Mouse (Mus musculus): ENCODE measurements around the gene Mbd4. TPM values are rescaled to one million over a fixed set of nuclear protein-coding genes. Genes with fewer than 3 reads are reported as not detected.

The Mbd4 gene
- polyA plus RNA-seq, 1 experiment from 2014 or later = 20.9 TPM

DNA sequence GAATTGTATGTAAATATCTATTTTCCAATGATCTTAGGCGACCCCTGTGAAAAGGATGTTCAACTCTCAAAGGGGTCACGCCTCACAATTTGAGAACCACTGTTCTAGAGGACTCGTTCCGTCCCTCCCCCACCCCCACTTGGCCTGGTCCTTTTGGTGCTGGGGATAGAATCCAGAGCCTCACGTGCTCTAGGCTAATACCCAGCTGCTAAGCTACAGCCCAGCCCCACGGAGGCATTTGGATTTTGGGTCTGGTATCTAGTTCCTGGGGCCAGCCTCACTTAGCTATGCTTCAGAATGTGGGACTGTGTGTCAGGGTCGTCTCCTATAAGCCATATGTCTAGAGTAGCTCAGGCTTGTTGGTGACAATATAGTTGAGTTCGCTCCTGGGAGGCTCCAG lies 41.6 kb downstream of the Mbd4 start:
- Histone ChIP-seq H3K4me1 (ENCODE audit: control insufficient read depth, insufficient read depth, low read length) (peaks cover 8% of the 10 kb centered on the region), H3K9me3 (ENCODE audit: control insufficient read depth, low read length) (no peaks in the 10 kb centered on the region), H3K9ac (ENCODE audit: low read depth, low read length) (no peak overlapping the region), H3K27ac (ENCODE audit: low read depth, low read length) (no peak overlapping the region), H3K4me3 (ENCODE audit: low read length) (no peak overlapping the region), H3K27me3 (ENCODE audit: control insufficient read depth, insufficient read depth, low read length) (no peaks in the 10 kb centered on the region), H3K4me2 (replicated peaks; ENCODE audit: low read depth, low read length) (no peak overlapping the region), H3K36me3 (ENCODE audit: control insufficient read depth, insufficient read depth, low read length) (peaks cover 9% of the 10 kb centered on the region)
- no peak for ATAC-seq (ENCODE audit: low FRiP score, low TSS enrichment)
- WGBS = 75% methylated on average over 8 of the region's 8 CpGs

DNA sequence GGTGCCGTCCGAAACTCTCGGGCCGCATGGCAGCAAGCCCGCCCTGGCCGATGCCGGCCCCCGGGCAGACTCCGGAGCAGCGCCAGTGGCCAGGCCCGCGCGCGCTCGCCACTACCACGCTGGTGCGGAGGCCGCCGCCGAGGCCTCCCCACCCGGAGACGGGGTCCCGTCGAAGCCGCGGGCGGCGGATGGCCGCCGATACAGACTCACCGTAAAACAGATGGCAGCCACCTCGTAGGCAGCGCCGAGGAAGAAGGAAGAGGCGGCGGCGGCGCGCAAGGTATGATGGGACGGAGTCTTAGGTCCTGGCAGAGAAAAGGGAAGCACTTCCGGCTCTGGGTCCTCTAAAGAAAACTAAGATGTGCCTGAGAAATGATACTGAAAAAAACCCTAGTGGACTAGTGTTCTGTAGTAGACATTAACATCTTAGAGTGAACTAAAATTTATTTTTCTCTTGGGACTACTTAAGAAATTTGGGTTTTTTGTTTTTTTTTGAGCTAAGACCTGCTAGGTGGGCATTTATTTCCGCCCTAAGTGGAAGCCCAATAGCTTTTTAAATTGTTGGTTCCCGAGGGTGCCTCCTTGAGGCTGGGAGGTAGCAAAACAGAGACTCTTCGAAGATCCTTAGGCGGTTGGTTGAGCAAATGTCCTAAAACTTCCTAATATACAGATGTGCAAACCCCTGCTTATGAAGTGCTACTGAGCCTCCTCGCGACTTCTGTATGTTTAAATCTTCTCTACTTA lies 44.5 kb downstream of the Mbd4 start, which contains the start of gene Rpl32:
TSS of gene Rpl32 (minus strand) at position 260 of the 744 bp plus-strand sequence.
- H3K9me3 ChIP-seq (ENCODE audit: control insufficient read depth, low read length) = no peaks in the 10 kb centered on the region
- ATAC-seq (ENCODE audit: low FRiP score, low TSS enrichment) = peak; percentile 81
- peak within 1 kb of the TSS; percentile 90 for H3K4me2 ChIP-seq (replicated peaks; ENCODE audit: low read depth, low read length)
- peak within 1 kb of the TSS; percentile 100 for H3K4me3 ChIP-seq (ENCODE audit: low read length)
- under 1% methylated on average over 47 of the region's 47 CpGs for WGBS
- H3K27ac ChIP-seq (ENCODE audit: low read depth, low read length) = peak within 1 kb of the TSS; percentile 97
- peaks cover 15% of the 10 kb centered on the region for H3K4me1 ChIP-seq (ENCODE audit: control insufficient read depth, insufficient read depth, low read length)
- peak within 1 kb of the TSS; percentile 100 for H3K9ac ChIP-seq (ENCODE audit: low read depth, low read length)
- no peaks in the 10 kb centered on the region for H3K27me3 ChIP-seq (ENCODE audit: control insufficient read depth, insufficient read depth, low read length)
- H3K36me3 ChIP-seq (ENCODE audit: control insufficient read depth, insufficient read depth, low read length) = peaks cover 38% of the 10 kb centered on the region

DNA sequence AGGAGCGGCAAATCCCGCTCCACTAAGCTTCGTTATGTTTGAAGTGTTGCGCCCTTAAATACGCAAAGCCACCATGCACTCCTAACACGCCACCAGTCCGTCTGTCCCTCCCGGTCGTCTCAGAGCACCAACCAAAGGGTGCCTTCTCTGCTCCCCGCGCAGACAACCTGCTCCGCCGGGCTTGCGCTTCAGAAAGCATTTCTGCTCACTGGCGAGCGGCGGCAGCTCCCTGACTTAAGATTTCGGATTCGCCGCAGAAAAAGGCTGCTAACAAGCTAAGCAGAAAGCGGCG lies 45.0 kb downstream of the Mbd4 start:
- Histone ChIP-seq H3K4me1 (ENCODE audit: control insufficient read depth, insufficient read depth, low read length) (peaks cover 15% of the 10 kb centered on the region), H3K9ac (ENCODE audit: low read depth, low read length) (peak overlapping the region; percentile 100), H3K9me3 (ENCODE audit: control insufficient read depth, low read length) (no peaks in the 10 kb centered on the region), H3K36me3 (ENCODE audit: control insufficient read depth, insufficient read depth, low read length) (peaks cover 40% of the 10 kb centered on the region), H3K27me3 (ENCODE audit: control insufficient read depth, insufficient read depth, low read length) (no peaks in the 10 kb centered on the region), H3K4me2 (replicated peaks; ENCODE audit: low read depth, low read length) (peak overlapping the region; percentile 90), H3K4me3 (ENCODE audit: low read length) (peak overlapping the region; percentile 100), H3K27ac (ENCODE audit: low read depth, low read length) (peak overlapping the region; percentile 97)
- no peak for ATAC-seq (ENCODE audit: low FRiP score, low TSS enrichment)
- WGBS = under 1% methylated on average over 22 of the region's 22 CpGs

DNA sequence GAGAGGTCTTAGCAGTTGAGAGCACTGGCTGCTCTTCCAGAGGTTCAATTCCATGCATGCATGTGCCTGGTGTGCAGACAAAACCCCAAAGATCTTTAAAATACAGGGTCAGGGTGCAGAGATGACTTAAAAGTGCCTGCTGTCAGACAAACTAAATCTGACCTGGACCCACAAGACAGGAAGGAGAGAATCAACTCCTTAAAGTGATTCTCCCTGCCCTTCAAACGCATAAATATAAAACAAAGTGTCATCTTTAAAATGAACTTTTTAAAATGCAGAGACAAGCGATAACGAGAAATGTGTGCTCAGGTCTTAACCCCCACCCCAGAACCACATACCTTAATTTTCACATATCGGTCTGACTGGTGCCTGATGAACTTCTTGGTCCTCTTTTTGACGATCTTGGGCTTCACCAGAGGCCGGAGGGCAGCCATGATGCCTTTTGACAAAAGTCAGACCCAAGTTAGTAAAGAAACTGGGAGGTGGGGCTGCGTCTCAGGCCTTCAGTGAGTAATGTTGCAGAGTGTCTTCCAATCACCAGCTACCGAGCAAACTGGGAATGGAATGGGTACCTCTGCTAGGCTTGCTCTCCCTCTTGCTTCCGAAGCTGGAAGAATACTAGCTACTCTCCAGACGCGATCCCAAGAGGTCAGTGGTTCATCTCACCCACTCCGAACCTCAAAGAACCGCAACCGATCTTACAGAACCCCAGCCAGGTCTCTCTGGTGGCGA lies 45.5 kb downstream of the Mbd4 start:
- WGBS = 1% methylated on average over 15 of the region's 15 CpGs
- Histone ChIP-seq H3K4me1 (ENCODE audit: control insufficient read depth, insufficient read depth, low read length) (peaks cover 15% of the 10 kb centered on the region), H3K4me2 (replicated peaks; ENCODE audit: low read depth, low read length) (peak overlapping the region; percentile 90), H3K9ac (ENCODE audit: low read depth, low read length) (peak overlapping the region; percentile 100), H3K36me3 (ENCODE audit: control insufficient read depth, insufficient read depth, low read length) (peaks cover 45% of the 10 kb centered on the region), H3K27ac (ENCODE audit: low read depth, low read length) (peak overlapping the region; percentile 97), H3K27me3 (ENCODE audit: control insufficient read depth, insufficient read depth, low read length) (no peaks in the 10 kb centered on the region), H3K9me3 (ENCODE audit: control insufficient read depth, low read length) (no peaks in the 10 kb centered on the region), H3K4me3 (ENCODE audit: low read length) (peak overlapping the region; percentile 100)
- ATAC-seq (ENCODE audit: low FRiP score, low TSS enrichment) = no peak

DNA sequence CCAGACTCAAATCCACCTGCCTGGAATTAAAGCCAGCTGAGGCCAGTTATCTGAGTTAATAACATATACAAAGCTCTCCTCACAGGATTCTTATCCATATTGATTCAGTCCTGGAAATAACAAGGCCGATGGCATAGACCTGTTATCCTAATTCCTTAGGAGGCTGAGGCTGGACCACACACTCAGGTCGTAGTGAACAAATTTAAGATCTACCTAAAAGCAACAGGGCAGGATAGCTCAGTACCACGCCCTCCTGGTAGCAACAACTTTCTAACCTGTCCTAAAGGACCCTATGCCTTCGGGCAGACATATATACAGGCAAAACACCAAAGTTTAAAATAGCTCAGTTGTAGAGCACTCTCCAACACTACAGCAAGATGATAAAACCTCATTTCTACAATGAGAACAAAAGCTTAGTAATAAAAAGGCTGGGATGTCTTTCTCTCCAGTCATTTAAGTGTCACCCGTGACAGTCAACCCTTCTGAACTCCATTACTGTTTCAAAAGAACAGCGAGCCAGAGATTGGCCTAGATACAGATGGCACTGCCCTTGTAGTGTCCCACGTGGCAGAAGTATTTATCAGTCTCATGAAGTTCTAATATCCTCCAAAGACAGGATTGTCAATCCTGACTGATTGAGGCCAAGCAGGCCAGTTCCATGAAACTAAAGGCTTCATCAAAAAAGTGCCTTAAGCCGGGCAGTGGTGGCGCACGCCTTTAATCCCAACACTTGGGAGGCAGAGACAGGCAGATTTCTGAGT lies 48.6 kb downstream of the Mbd4 start:
- H3K27ac ChIP-seq (ENCODE audit: low read depth, low read length) = no peak overlapping the region
- no peaks in the 10 kb centered on the region for H3K9me3 ChIP-seq (ENCODE audit: control insufficient read depth, low read length)
- H3K27me3 ChIP-seq (ENCODE audit: control insufficient read depth, insufficient read depth, low read length) = no peaks in the 10 kb centered on the region
- peaks cover 72% of the 10 kb centered on the region for H3K36me3 ChIP-seq (ENCODE audit: control insufficient read depth, insufficient read depth, low read length)
- WGBS = 68% methylated on average over 10 of the region's 10 CpGs
- no peak overlapping the region for H3K4me3 ChIP-seq (ENCODE audit: low read length)
- peaks cover 15% of the 10 kb centered on the region for H3K4me1 ChIP-seq (ENCODE audit: control insufficient read depth, insufficient read depth, low read length)
- ATAC-seq (ENCODE audit: low FRiP score, low TSS enrichment) = no peak
- no peak overlapping the region for H3K9ac ChIP-seq (ENCODE audit: low read depth, low read length)
- no peak overlapping the region for H3K4me2 ChIP-seq (replicated peaks; ENCODE audit: low read depth, low read length)

DNA sequence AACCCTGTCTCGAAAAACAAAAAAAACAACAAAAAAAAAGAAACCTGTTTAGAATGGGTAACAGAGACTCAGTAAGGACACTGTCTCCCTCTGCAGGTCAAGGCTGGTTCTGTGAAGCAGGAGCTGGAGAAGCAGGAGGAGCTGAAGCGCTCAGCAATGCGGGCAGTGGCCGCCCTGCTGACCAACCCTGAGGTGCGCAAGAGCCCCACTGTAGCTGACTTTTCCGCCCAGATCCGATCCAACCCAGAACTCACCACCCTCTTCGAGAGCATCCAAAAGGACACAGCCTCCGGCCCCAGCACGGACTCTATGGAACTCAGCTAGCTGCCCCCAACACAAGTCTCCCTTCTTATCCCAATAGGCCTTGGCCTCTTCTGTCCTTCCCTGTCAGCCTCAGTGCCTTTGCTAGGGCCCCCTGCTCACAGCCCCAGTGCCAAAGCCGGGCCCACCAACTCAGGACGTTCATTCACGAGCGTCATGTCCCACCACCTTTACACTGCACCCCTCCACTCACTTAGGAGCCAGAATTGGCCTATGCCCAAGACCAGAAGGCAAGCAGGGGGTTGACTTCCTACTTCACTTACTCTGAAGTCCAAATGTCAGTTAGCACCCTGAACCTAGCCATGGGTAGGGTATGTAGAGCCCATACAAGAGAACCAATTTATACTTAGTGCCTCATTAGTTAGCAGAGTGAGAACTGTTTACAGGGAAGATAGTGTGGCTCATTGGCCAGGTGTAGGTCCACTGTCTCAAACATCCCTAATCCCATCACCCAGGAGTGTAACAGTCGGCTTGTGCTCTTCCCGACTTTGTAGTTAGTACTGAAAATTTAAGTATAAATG lies 49.4 kb downstream of the Mbd4 start:
- H3K9ac ChIP-seq (ENCODE audit: low read depth, low read length) = no peak overlapping the region
- H3K4me3 ChIP-seq (ENCODE audit: low read length) = no peak overlapping the region
- 42% methylated on average over 16 of the region's 16 CpGs for WGBS
- peak overlapping the region; percentile 47; the same call in 1 of the 2 replicates for H3K27ac ChIP-seq (ENCODE audit: low read depth, low read length)
- H3K36me3 ChIP-seq (ENCODE audit: control insufficient read depth, insufficient read depth, low read length) = peaks cover 81% of the 10 kb centered on the region
- no peak overlapping the region for H3K4me2 ChIP-seq (replicated peaks; ENCODE audit: low read depth, low read length)
- peaks cover 15% of the 10 kb centered on the region for H3K4me1 ChIP-seq (ENCODE audit: control insufficient read depth, insufficient read depth, low read length)
- H3K9me3 ChIP-seq (ENCODE audit: control insufficient read depth, low read length) = no peaks in the 10 kb centered on the region
- H3K27me3 ChIP-seq (ENCODE audit: control insufficient read depth, insufficient read depth, low read length) = no peaks in the 10 kb centered on the region
- ATAC-seq (ENCODE audit: low FRiP score, low TSS enrichment) = peak; percentile 71

DNA sequence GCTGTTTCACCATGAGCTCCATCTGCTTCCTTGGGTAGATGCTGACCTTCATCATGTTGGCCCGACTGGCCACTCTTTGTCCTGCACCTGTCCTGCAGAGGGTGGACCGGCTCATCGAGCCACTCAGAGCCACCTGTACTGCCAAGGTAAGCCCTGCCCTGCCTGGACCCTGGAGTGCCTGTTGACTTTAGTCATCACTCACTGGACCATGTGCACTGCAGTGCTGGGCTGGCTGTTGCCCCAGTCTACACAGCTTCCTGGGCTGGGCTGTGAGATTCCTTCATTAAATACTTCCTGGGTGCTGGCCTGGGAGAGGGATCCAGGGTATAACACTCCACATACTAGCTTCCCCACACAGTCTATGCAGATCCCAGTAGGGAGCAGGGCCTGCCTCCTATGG lies 51.4 kb downstream of the Mbd4 start:
- H3K27ac ChIP-seq (ENCODE audit: low read depth, low read length) = no peak overlapping the region
- WGBS = 95% methylated on average over 3 of the region's 3 CpGs
- peaks cover 93% of the 10 kb centered on the region for H3K36me3 ChIP-seq (ENCODE audit: control insufficient read depth, insufficient read depth, low read length)
- H3K4me3 ChIP-seq (ENCODE audit: low read length) = no peak overlapping the region
- no peak overlapping the region for H3K9ac ChIP-seq (ENCODE audit: low read depth, low read length)
- H3K9me3 ChIP-seq (ENCODE audit: control insufficient read depth, low read length) = no peaks in the 10 kb centered on the region
- H3K27me3 ChIP-seq (ENCODE audit: control insufficient read depth, insufficient read depth, low read length) = no peaks in the 10 kb centered on the region
- no peak overlapping the region for H3K4me2 ChIP-seq (replicated peaks; ENCODE audit: low read depth, low read length)
- peaks cover 10% of the 10 kb centered on the region; the same call in 1 of the 2 replicates for H3K4me1 ChIP-seq (ENCODE audit: control insufficient read depth, insufficient read depth, low read length)
- no peak for ATAC-seq (ENCODE audit: low FRiP score, low TSS enrichment)

DNA sequence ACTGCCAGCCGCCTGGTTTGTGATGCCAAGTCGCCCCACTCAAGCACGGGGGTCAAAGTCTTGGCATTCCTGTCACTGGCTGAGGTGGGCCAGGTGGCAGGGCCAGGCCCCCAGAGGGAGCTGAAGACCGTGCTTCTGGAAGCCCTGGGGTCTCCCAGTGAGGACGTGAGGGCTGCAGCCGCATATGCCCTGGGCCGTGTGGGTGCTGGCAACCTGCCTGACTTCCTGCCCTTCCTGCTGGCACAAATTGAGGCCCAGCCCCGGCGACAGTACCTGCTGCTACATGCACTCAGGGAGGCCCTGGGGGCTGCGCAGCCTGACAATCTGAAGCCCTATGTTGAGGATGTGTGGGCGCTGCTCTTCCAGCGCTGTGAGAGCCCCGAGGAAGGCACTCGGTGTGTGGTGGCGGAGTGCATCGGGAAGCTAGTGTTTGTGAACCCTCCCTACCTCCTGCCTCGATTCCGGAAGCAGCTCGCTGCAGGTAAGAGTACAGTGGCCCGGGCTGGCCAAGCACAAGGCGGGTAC lies 60.4 kb downstream of the Mbd4 start:
- Histone ChIP-seq H3K9me3 (ENCODE audit: control insufficient read depth, low read length) (no peaks in the 10 kb centered on the region), H3K36me3 (ENCODE audit: control insufficient read depth, insufficient read depth, low read length) (peaks cover 97% of the 10 kb centered on the region), H3K4me3 (ENCODE audit: low read length) (no peak overlapping the region), H3K27ac (ENCODE audit: low read depth, low read length) (no peak overlapping the region), H3K4me2 (replicated peaks; ENCODE audit: low read depth, low read length) (no peak overlapping the region), H3K9ac (ENCODE audit: low read depth, low read length) (no peak overlapping the region; the same call in 1 of the 2 replicates), H3K27me3 (ENCODE audit: control insufficient read depth, insufficient read depth, low read length) (no peaks in the 10 kb centered on the region), H3K4me1 (ENCODE audit: control insufficient read depth, insufficient read depth, low read length) (no peaks in the 10 kb centered on the region)
- ATAC-seq (ENCODE audit: low FRiP score, low TSS enrichment) = no peak
- WGBS = 92% methylated on average over 21 of the region's 21 CpGs

Data from kidney, embryonic 14.5 days (tissue).